In genomic region chr2:33753630-33754316, GRCm38 (mm10) we compare ENCODE assay signal across 8 mouse cellular contexts.
A peak's percentile ranks its signal among the peaks of the same experiment; 100 is the strongest.
DNase-seq lines count a peak whose midpoint lies in the region; ATAC-seq lines count a peak whose summit lies in the region.

No protein-coding gene starts in this region.

- peak overlapping the region; percentile 57 for H3K9ac ChIP-seq in lung, embryonic 16.5 days (ENCODE audit: low read length)

- 6% methylated on average over 15 of the region's 15 CpGs for WGBS in lung, embryonic 16.5 days

- peak overlapping the region; percentile 99 for H3K27ac ChIP-seq in lung, embryonic 16.5 days (ENCODE audit: low read length)

- peak overlapping the region; percentile 33 for H3K4me2 ChIP-seq in lung, embryonic 16.5 days (ENCODE audit: low read depth, low read length)

- peaks cover 8% of the 10 kb centered on the region; the same call in 1 of the 2 replicates for H3K36me3 ChIP-seq in lung, embryonic 16.5 days (ENCODE audit: control insufficient read depth, insufficient read depth, low read length)

- no peaks in the 10 kb centered on the region for H3K27me3 ChIP-seq in lung, embryonic 16.5 days (ENCODE audit: control insufficient read depth, insufficient read depth, low read depth, low read length)

- DNase-seq in adipocyte (ENCODE audit: low spot score), result peak; percentile 94
- peak; percentile 84 to 91 for DNase-seq in cerebellum, postnatal 25 days
- DNase-seq in frontal cortex, postnatal 14 days (ENCODE audit: low spot score in 2 of 2), result peak; percentile 69 to 75
- DNase-seq in layer of hippocampus, adult 9-11 months, result peak; percentile 83
- DNase-seq in retina, adult 2 months (ENCODE audit: low read depth, low spot score), result peak; percentile 64

- peaks cover 41% of the 10 kb centered on the region for H3K4me1 ChIP-seq in lung, embryonic 16.5 days (replicated peaks; ENCODE audit: control insufficient read depth, insufficient read depth, low read length)

- no peak overlapping the region for H3K4me3 ChIP-seq in lung, embryonic 16.5 days (ENCODE audit: low read length)

- H3K9me3 ChIP-seq in lung, embryonic 16.5 days (ENCODE audit: control insufficient read depth, low read length), result no peaks in the 10 kb centered on the region

- ATAC-seq in hematopoietic stem cell, adult 5-6 weeks (replicated peaks in 1 of 2; ENCODE audit: insufficient read depth in 1 of 2, low FRiP score in 2 of 2, low TSS enrichment in 1 of 2, low read depth in 1 of 2, poor library complexity in 2 of 2, severe bottlenecking in 2 of 2), result peak; percentile 37 to 54
- peak; percentile 94 for ATAC-seq in lung, embryonic 16.5 days (ENCODE audit: low read depth)
- no peak for ATAC-seq in inflammation-experienced regulatory T-cells, adult 6 months
